Mouse (Mus musculus): ENCODE results near the gene Gsc2. TPM values are rescaled to one million over a fixed set of nuclear protein-coding genes. Genes with fewer than 3 reads are reported as not detected.

Gene Gsc2
- polyA plus RNA-seq, 1 experiment: not detected

DNA sequence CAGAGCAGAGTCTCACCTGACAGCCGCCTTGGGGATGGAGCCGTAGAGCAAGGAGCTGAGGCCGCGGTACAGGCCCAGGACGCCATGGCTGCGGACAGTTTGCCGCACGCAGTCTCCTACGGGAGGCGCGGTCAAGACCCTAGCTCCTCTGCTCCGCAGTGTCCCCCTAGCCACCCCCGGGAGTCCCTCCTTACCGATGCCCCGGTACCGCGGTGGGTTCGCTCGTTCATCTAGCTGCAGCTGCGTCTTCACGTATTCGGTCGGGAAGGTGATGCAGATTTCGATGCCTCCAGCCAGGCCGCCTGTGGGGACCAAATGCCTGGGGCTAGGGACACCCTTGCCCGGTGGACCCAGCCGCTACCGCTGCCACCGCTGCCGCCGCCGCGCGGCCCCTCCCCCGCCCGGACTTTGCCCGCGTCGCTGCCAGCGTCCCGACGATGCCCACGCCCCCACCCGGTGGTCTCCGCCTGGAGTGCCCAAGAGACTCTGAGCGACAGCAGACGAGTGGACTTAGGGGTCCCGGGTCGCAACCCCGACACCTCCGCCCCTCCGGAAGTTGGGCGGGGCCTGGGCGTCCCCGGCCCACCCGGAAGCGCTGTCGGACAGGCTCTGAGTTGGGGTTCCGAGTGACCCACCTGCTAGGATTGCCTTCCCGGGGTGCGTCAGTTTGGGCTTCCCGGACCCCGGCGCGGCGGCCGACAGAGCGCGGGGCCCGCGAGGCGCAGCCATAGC, 12.7 kb upstream of the Gsc2 start:
- Histone ChIP-seq H3K27ac (ENCODE audit: insufficient read depth, low read depth, low read length) (peak overlapping the region; percentile 81), H3K4me3 (ENCODE audit: insufficient read depth, low read length) (peak overlapping the region; percentile 74), H3K4me1 (ENCODE audit: control insufficient read depth, insufficient read depth, low read length) (peaks cover 8% of the 10 kb centered on the region)
- no peak for TF ChIP-seq CTCF (IDR thresholded peaks at IDR 0.05; ENCODE audit: low read depth, low read length)
- TF ChIP-seq POLR2A (IDR thresholded peaks at IDR 0.05; ENCODE audit: borderline replicate concordance, low read depth, low read length): no peak

DNA sequence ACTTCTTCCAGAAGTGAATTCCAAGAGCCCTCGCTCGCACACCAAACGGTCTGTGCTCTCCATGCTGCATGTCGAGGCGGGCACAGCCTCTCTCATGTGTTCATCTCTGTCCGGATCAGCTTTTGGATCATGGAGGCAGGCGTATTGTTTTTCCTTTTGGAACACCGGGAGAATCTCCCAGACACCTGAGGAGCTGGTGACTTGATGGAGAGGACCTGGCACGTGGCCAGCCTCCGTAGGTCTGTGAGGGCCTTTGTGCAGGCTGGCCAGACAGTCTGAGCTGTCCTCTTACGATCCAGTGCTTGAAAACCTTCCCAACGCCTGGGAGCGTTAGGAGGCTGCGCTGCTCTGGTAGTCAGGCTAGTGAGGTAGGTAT, 7.3 kb upstream of the Gsc2 start:
- H3K27ac ChIP-seq (ENCODE audit: insufficient read depth, low read depth, low read length): peak overlapping the region; percentile 44
- H3K4me3 ChIP-seq (ENCODE audit: insufficient read depth, low read length): peak overlapping the region; percentile 88
- peaks cover 10% of the 10 kb centered on the region; the same call in 1 of the 2 replicates for H3K4me1 ChIP-seq (ENCODE audit: control insufficient read depth, insufficient read depth, low read length)
- TF ChIP-seq CTCF (IDR thresholded peaks at IDR 0.05; ENCODE audit: low read depth, low read length): no peak
- 0 out of 2 replicates have a peak, but pooled peaks have one; percentile 20 for TF ChIP-seq POLR2A (IDR thresholded peaks at IDR 0.05; ENCODE audit: borderline replicate concordance, low read depth, low read length)

DNA sequence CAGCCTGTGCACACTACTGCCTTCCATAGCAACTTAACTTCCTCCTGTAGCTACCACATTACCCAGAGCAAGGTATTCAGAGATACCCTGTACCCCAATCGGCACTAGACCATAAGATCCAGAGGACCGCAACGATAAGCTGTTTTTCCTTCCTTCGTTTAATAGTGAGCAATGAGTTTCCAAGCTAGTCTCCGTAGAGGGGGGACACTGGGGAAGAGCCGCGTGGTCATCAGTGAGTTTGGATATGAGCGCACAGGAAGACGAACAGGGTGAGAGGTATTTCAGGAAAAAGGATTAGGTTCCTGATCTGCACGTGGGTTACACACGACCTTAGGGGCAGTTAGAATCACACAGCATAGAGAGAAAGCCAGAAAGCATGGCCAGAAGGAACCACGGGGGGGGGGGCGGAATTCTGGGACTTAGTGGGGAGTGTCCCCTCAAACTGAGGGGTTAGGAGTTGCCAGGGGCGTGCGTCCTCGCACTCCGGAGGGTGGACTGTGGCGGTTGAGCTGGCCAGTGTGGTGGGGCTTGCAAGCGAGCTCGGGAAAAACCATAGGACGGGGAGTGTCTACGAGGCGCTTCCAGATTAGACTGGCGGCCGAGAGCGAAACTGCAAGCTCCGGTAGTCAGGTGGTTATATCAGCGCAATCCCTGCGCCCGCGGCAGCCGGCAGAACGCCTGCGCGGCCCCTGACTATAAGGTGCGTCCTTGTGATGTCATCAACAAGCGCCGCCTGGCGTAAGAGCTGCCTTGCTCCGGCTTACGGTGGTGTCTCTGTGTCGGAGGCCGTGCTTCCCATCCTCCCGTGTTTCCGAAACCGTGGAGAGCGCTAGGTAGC, 6.7 kb upstream of the Gsc2 start:
- TF ChIP-seq POLR2A (IDR thresholded peaks at IDR 0.05; ENCODE audit: borderline replicate concordance, low read depth, low read length) (no peak), CTCF (IDR thresholded peaks at IDR 0.05; ENCODE audit: low read depth, low read length) (no peak)
- Histone ChIP-seq H3K27ac (ENCODE audit: insufficient read depth, low read depth, low read length) (peak overlapping the region; percentile 87), H3K4me1 (ENCODE audit: control insufficient read depth, insufficient read depth, low read length) (0 out of 2 replicates have a peak, but pooled peaks cover 6% of the 10 kb centered on the region), H3K4me3 (ENCODE audit: insufficient read depth, low read length) (peak overlapping the region; percentile 88)

DNA sequence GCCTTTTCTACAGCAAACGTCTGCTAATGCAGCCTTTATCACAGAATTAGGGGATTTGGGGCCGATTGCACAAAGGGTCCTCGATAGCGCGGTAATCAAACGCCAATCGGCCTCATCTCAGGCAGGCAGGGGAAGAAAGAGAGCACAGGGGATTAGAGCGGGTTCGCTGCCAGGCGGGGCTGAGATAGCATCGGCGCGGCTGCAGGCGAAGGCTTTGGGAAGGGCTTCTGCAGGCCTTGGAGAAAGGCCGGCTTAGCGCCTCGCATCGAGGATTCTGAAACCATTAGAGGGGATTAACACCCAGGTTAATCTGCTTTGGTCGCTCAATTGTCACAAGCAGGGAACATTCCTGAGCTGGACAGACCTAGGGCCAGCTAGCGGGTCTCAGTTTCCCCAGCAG, 5.7 kb upstream of the Gsc2 start:
- no peak overlapping the region for H3K4me3 ChIP-seq (ENCODE audit: insufficient read depth, low read length)
- TF ChIP-seq CTCF (IDR thresholded peaks at IDR 0.05; ENCODE audit: low read depth, low read length) (no peak), POLR2A (IDR thresholded peaks at IDR 0.05; ENCODE audit: borderline replicate concordance, low read depth, low read length) (no peak)
- H3K4me1 ChIP-seq (ENCODE audit: control insufficient read depth, insufficient read depth, low read length): 0 out of 2 replicates have a peak, but pooled peaks cover 6% of the 10 kb centered on the region
- no peak overlapping the region for H3K27ac ChIP-seq (ENCODE audit: insufficient read depth, low read depth, low read length)

DNA sequence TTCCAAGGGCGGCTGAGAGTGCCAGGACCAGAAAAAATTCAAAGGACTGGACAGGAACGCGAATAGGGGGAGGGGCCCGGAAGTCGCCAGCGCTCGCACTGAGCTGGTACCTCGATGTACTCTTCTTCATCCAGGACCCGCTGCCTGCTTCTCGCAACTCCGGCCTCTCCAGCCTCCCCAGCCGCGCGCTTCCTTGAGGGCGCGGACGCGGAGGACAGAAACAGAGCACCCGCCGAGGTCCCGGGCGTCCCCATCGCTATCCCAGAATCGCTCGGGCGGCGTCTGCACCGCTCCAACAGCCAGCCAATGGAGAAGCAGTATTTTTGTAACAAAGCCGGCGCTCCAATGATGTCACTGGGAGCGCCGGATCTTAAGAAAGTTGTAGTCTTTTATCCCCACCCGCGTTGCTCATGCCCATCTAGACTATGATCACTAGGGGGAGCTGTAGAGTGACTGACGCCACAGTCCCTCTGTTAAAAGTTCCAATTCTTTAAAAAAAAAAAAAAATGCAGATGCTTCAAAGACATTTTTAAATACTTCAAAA, 3.7 kb downstream of the Gsc2 start, which contains the start of gene Ess2:
Gene Ess2 (minus strand): TSS at position 297 of the 544 bp plus-strand sequence.
- Histone ChIP-seq H3K27ac (ENCODE audit: insufficient read depth, low read depth, low read length) (peak within 1 kb of the TSS; percentile 44), H3K4me1 (ENCODE audit: control insufficient read depth, insufficient read depth, low read length) (peaks cover 3% of the 10 kb centered on the region; the same call in 1 of the 2 replicates), H3K4me3 (ENCODE audit: insufficient read depth, low read length) (peak within 1 kb of the TSS; percentile 96)
- TF ChIP-seq CTCF (IDR thresholded peaks at IDR 0.05; ENCODE audit: low read depth, low read length): peak; percentile 27; the same call in 1 of the 2 replicates
- no peak for TF ChIP-seq POLR2A (IDR thresholded peaks at IDR 0.05; ENCODE audit: borderline replicate concordance, low read depth, low read length)

DNA sequence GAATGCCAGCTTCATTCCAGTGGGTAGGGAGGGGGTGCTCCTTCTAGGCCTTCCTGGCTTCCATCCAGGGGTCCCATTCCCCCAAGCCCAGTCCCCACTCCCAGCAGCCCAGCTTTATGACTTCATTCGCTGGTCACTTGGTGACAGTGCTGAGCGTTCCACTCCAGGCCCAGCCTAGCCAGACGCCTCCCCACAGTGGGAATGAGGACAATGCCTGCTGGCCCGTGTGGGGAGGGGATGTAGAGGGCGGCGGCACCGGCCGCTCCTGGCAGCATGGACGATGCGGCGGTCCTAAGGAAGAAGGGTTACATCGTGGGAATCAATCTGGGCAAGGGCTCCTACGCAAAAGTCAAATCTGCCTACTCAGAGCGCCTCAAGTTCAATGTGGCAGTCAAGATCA, 16.4 kb downstream of the Gsc2 start, which contains the start of the genes Dgcr2 and Tssk2:
Gene Dgcr2 (minus strand): TSS at position 101 of the 400 bp plus-strand sequence.
Gene Tssk2 (plus strand): TSS at position 176 of the 400 bp plus-strand sequence.
- Histone ChIP-seq H3K4me3 (ENCODE audit: insufficient read depth, low read length) (no peak within 1 kb of the TSS), H3K4me1 (ENCODE audit: control insufficient read depth, insufficient read depth, low read length) (no peaks in the 10 kb centered on the region), H3K27ac (ENCODE audit: insufficient read depth, low read depth, low read length) (no peak within 1 kb of the TSS)
- no peak for TF ChIP-seq POLR2A (IDR thresholded peaks at IDR 0.05; ENCODE audit: borderline replicate concordance, low read depth, low read length)
- no peak for TF ChIP-seq CTCF (IDR thresholded peaks at IDR 0.05; ENCODE audit: low read depth, low read length)

DNA sequence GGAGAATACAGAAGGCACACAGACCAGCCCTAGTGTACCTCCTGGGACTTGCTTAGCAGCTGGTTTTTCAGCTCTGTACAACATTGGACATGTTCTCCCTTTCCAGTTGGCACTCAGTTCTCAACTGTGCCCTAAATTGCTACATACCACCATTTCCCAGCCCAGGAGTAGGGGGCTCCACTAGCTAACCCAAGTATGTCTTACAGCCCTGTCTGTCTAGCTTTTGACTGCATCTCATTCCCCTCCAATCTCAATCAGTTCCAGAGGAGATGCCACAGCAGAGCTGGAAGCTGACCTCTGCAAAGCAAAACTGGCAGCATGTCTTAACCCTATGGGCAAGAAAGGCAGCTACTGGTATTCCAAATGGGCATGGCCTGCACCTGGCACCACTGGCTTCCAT, 18.8 kb downstream of the Gsc2 start:
- Histone ChIP-seq H3K27ac (ENCODE audit: insufficient read depth, low read depth, low read length) (no peak overlapping the region), H3K4me3 (ENCODE audit: insufficient read depth, low read length) (no peak overlapping the region), H3K4me1 (ENCODE audit: control insufficient read depth, insufficient read depth, low read length) (peaks cover 6% of the 10 kb centered on the region)
- no peak for TF ChIP-seq POLR2A (IDR thresholded peaks at IDR 0.05; ENCODE audit: borderline replicate concordance, low read depth, low read length)
- TF ChIP-seq CTCF (IDR thresholded peaks at IDR 0.05; ENCODE audit: low read depth, low read length): no peak

DNA sequence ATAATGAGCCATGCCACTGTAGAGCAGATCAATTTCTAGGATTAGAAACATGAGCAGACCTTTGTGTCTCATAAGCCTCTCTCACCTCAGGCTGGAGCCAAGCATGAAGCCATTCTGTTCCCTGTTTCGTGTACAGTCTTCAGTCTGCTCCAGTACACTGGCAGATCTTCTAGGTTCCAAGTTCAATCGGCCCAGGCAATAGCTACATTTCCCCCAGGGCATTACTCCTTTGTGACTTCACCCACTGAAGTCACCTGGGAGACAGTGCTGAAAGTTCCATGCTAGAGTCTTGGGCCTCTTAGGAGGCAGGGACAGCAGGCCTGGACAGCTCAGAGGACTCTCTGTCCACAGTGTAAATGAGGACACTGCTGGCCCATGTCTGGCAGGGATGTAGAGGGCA, 20.9 kb downstream of the Gsc2 start, which contains the start of gene Tssk1:
Gene Tssk1 (plus strand): TSS at position 301 of the 400 bp plus-strand sequence.
- H3K4me1 ChIP-seq (ENCODE audit: control insufficient read depth, insufficient read depth, low read length): peaks cover 15% of the 10 kb centered on the region
- H3K4me3 ChIP-seq (ENCODE audit: insufficient read depth, low read length): no peak within 1 kb of the TSS
- TF ChIP-seq CTCF (IDR thresholded peaks at IDR 0.05; ENCODE audit: low read depth, low read length) (no peak), POLR2A (IDR thresholded peaks at IDR 0.05; ENCODE audit: borderline replicate concordance, low read depth, low read length) (no peak)
- no peak within 1 kb of the TSS for H3K27ac ChIP-seq (ENCODE audit: insufficient read depth, low read depth, low read length)

DNA sequence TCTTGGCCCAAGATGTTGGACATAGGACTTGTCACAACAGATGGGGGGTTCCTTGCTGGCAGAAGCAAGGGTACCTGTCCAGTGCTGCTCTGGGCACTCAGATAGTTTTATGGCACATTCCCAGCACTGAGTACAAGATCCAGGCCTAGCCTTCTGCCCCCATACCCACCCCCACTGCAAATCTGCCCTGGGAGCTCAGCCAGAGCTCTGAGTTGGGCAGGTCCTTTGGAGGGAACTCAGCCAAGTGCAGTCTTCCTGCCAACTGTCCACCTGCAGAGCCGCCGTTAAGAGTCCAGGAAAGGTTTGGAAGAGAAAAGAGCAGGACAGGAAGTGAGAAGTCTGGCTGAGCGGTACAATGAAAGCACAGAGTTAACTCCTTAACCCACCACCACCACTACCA, 22.3 kb downstream of the Gsc2 start:
- TF ChIP-seq CTCF (IDR thresholded peaks at IDR 0.05; ENCODE audit: low read depth, low read length): no peak
- no peak for TF ChIP-seq POLR2A (IDR thresholded peaks at IDR 0.05; ENCODE audit: borderline replicate concordance, low read depth, low read length)
- H3K27ac ChIP-seq (ENCODE audit: insufficient read depth, low read depth, low read length): no peak overlapping the region
- H3K4me3 ChIP-seq (ENCODE audit: insufficient read depth, low read length): no peak overlapping the region
- peaks cover 15% of the 10 kb centered on the region for H3K4me1 ChIP-seq (ENCODE audit: control insufficient read depth, insufficient read depth, low read length)
